Mouse (Mus musculus): ENCODE measurements at regions not wholly inside any gene's neighbourhood (a gene's known extent, or its start where the extent isn't known, plus 50 kb on each side); places are given as distances from the start of the nearest gene placed in this dataset.

- DNase-seq, result no peak
These were observed 62.2 kb upstream of the Blcap start for GRCm38 (mm10) chr2:157633286-157633685.

- DNase-seq, result peak; percentile 51
These were observed 64.6 kb upstream of the Blcap start for GRCm38 (mm10) chr2:157635670-157636069.

DNA sequence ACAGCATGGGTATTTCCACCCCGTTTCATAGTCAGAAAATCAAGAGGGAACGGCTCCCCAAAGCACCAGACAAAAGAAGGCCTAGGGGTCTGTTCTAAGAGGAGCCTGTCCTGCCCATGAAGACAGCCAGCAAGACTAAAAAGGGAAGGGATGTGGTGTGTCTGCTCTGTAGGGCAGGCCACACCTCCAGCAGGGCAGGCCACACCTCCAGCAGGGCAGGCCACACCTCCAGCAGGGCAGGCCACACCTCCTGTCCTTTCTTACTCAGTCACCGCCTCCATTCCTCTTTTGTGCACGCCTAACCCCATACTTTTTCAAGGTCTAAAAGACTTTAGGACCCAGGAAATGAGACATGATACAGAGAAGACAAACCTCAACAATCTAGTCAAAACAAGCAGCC lies 69.8 kb upstream of the Blcap start:
- DNase-seq, result peak; percentile 19

DNA sequence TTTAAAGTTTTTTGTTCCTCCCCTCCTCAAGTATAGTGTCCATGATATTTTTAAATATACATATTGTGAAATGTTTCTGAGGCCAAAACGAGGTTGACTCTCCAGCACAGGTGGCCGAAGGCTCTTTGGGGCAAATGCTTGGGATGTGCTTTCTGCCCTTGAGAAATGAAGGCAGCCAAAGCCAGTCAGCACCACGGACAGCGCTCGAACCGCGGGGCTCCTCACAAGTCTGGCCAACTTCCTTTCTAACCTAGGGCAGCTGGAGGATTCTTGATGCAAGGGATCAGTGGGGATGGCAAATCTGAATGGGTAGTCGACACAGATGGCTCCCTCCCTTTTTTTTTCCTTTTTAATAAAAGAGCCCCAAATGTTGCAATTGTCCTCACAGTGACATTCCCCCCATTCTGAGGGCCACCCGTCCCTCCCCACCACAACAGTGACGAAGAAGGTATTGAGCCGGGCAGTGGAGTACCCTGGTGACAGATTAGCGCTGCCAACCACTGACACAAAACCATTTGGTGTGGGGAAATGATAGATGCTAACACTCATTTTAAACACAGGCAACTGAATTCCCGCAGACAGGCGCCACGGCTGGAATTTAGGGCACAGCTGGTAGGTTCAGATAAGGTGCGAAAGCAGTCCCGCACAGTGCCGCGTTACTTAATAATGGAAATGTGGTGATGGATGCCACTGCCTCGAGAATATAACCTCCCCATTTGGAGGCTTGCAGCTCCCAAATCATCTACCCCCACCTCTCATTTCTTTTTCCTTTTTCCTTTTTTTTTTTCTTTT lies 73.4 kb upstream of the Ctnnbl1 start:
- DNase-seq, result peak; percentile 49

DNA sequence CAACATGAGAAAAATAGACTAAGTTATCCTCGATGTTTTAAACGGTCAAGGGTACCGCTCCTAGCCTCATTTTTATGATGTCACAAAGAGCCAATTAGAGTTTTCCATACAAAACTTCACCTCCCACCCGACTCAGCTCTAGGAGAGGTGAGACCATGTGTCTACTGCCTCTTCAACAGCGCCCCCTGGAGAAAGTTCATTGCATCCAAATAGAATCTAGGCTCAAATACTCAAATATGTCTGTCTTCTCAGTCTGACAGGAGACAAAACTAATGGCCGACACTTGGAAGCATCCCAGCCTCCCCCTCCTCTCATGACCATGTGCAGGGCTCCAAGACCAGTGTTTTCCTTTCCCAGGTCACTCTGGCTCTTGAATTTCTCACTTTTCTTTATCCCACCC lies 72.7 kb upstream of the Ctnnbl1 start:
- DNase-seq, result no peak

DNA sequence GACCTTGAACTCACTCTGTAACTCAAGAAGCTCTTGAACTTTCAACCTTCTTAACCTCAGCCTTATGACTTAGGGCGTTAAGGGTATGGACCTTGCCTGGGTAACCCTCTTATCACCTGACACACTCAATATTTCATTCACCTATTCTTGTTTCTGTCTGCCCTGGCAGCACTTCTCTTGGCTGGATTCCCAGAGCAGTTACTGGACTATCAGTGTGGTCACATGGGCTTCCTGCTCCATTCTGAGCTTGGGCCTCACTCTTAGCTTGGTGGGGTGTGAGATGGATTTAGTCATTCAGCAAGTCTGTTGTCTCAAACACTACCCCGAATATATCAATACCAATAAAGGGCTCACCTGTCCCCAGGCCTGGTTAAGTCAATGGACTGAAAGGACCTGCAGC lies 67.0 kb upstream of the Ctnnbl1 start:
- DNase-seq, result no peak

GRCm38 (mm10) chr2:157674906-157675305 lies 62.3 kb upstream of the Ctnnbl1 start:
- DNase-seq, result no peak

GRCm38 (mm10) chr2:157676396-157677176 lies 60.6 kb upstream of the Ctnnbl1 start:
- DNase-seq, result no peak

- no peak for DNase-seq
These were observed 59.9 kb upstream of the Ctnnbl1 start for GRCm38 (mm10) chr2:157677262-157677661.

DNA sequence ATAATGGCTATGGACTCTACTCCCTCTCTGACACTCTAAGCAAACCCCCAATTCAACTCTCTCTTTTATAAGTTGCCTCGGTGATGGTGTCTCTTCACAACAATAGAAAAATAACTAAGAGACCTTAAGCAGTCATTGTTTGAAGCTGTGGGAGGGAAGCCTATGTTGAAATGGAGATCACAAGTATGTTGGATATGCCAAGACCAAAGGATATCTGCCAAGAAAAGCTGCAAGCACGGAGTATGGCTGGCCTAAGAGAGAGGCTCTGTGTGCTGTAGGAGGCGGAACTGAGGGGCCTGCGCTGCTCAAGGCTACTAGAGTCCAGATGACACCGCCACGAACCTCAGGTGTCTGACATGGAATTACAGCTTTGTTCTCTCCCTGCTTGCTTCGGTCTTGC lies 55.3 kb upstream of the Ctnnbl1 start:
- no peak for DNase-seq

Data from thymus, postnatal 14 days (tissue).